Mouse (Mus musculus): ENCODE data around the gene Swi5.

The Swi5 gene

DNA sequence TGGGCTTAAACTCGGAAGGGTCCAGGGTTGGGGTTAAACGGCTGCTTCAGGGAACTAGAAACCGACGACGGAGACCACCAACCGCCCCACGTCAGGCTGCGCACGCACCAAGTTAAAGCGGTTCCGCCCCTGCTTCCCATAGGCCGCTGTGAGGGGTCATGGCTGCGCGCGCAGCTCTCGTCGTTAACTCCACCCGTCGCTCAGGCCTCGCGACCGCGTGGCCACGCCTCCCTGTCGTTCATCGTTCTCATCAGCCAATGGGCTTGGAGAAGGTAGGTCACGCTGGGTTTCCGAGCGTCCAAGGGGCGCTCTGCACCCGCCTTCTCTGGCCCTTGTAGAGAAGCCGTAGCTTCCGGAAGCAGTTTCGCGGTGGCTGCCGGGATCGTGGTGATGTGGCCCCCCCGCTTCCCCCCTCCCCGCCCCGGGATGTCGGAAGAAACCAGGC lies at the start of gene Swi5:
Gene Swi5, minus strand, starts transcription at position 153 of the 445 bp plus-strand sequence.
- DNase-seq = peak; percentile 96

DNA sequence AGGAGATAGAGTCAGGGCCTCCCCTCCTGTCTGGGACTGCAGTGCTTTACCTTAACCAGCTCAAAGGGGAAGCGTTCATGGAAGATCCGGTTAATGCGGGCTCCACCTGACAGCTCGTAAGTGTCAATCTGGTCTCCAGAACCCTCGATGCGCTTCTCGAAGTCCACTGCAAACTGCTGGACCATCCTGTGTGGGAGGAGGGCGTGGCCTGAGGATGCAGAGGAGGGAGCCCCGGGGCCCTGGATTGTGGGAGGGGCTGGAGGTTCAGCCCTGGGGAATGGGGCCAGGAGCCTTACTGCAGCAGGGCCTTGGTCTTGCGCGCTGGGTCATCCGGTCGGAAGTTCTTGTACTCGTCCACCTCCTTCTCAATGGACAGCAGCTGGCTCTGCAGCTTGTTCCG lies 48.0 kb upstream of the Swi5 start:
- DNase-seq = no peak

DNA sequence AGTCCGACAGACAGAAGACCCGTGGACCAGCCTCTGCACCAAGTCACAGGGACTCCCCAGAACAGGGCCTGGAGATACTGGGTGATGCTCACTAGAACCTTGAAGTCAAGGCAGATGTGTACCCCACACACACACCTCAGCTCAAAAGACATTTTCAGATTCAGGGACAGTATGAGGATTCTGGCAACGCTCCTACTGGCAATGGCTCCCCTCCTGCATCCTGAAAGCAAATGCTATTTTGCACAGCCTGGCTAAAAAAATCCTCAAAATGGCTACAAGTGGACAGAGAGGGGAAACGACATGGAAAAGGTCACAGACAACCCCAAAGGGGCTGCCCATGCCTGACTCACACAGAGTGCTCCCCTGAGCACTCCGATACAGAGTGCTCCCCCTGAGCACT lies 44.3 kb upstream of the Swi5 start:
- DNase-seq = no peak

DNA sequence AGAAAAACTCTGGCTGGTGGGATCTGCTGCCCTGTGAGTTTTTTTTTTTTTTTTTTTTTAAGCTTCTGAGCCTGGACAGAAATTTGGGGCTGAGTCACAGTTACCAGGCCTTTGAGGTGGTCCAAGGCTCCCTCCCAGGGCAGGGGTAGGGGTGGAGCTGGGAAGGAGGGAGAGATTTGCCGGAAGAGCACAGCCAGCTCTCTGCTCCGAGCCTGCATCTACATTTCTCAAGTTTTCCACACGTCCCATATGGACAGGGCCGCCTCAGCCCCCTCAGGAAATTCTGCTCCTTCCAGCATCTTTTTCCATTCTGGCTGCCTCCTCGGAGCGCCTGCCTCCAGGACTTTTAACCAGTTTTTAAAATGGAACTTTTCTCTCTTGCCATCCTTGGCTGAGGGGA lies 41.7 kb upstream of the Swi5 start:
- DNase-seq = no peak

DNA sequence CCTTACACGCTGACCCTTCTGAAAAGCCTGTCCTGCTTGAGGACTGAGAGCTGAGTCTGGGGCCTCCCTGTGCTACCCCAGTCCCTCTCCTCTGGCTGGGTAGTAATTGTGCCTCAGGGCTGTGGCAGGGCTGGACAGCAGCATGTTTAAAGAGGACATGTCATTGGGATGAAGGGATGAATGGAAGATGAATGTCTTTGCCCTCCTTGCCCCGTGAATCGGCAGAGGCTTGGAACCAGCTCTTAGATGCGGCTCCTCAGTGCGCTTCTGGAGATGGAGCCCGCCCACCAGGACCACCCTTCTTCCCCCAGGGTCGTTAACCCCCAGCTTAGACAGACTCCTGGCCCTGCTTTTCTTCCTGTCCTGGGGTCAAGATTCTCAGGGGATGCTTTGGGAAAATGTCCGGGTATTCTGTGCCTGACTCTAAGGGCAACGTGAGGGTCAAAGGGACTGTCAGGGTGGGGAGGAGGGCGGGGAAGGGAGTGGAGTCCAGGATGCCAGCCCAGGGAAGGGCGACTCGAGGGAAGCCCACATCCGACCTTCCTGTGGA lies 41.1 kb upstream of the Swi5 start:
- DNase-seq = no peak

- no peak for DNase-seq
Measured at GRCm38 (mm10) chr2:32327200-32327599, 39.3 kb upstream of the Swi5 start.

- no peak for DNase-seq
Measured at GRCm38 (mm10) chr2:32325342-32325741, 37.5 kb upstream of the Swi5 start.

- no peak for DNase-seq
Measured at GRCm38 (mm10) chr2:32324322-32324721, 36.4 kb upstream of the Swi5 start.

DNA sequence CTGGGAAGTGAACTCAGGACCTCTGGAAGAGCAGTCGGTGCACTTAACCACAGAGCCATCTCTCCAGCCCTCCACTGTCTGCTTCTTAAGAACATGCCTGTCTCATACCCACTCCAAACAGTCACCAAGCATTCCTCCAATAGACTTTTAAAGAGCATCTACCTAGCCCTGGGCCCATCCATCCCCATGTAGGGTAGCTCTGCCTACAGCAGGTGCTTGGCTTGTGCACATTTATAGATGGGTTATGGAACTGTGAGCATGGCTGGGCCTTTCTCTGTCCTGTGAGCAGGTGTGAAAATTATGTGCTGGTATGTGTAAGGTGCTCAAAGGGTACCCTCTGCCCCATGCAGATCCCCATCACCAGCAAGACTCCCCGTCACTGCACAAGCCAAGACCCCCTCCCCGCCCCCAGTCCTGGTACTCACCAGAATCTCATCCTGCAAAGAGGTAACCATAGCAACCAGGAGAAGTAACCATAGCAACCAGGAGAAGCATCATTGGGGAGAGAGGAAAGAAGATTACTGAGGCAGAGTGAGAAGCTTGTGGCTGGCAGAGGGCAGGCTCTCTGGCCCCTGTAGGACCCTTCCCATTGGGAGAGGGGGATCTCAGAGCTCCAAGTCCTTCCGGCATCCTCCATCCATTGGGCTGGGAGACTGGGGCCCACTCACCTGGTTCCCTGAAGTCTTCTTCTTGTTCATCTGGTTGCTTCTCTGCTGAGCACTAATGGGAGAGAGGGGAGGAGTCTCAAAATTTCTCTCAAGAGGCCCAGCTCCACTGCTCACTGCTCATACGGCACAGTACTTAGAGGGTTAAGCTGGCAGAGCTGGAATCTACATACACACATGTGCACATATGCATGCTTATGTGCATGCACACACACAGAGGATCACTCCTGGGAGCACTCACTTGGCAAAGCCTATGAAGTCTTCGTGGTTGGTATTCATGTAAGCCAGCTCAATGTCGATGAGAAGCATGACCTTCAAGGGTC lies 35.2 kb upstream of the Swi5 start:
- DNase-seq = no peak

DNA sequence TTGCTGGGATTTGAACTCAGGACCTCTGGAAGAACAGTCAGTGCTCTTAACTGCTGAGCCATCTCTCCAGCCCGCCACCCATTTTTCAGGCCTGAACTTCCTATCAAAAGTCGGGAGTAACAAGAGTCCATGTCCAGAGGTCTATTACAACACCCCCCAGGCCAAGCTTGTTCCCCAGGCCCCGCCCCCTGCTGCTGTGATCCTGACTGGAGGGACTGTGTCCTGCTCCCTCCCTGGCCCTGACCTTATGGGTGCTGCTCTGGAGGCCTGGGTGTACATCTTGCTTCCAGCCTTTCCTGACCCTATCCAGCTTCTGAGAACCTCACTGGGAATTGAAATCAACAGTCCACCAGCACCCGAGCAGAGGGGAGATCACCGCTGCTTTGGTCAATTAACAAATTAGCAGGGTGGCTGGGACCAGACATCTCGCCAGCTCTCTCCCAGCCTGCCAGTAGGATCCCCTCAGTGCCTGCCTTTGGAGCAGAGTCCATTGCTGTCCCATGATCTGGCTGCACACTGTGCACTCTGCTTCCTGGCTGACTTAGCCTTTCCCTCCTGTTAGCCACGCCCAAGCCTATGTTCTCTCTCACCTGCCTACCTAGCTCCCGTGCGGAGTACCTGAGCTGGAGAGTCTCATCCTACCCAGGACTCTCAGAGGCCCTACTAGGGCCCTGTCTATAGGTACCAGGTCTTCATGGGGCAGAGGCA lies 33.9 kb upstream of the Swi5 start:
- DNase-seq = no peak

- DNase-seq = no peak
Measured at GRCm38 (mm10) chr2:32320721-32321120, 32.8 kb upstream of the Swi5 start.

DNA sequence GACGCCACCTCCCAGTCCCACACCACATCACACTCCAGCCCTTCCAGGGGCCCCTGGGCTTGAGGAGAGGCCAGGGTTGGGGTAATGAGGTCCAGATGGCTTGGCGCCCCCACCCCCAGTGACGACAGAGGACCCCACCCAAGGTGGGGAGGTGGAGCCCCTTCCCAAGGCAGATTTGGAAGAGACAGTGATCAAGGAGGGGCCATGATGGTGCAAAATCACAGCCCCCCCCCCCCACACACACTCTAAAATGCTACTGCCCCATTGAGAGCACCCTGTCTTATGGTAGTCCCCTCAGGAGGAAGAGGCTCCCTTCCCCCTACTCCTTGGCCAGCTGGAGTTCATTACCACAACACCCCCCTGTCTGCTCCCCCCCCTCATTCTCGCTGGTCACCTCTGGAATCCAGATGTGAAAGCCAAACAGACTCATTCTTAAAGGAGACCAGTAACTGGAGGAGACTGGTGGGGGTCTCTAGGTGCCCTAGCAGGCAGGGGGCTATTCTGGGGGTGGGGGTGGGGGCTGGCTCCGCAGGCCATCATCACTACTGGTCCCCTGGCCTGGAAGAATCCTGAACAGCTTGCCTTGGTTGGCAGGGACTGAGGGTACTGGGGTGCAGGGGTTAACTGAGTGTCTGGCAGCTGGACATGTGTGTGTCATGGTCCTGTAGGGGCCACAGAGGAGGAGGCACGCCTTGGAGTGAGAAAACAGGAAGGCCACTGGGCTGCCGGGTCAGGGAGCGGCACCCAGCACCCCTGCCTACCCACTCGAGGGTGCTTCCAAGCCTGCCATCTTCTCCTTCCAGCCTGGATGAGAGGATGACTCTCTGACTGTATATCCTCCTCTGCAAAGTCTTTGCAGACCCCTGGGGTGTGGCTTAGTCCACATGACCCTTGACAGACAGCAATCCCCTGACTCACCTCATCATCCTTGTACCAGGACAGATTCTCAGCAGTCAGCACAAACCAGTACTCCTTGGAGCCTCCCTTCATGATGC lies 32.0 kb upstream of the Swi5 start:
- no peak for DNase-seq

GRCm38 (mm10) chr2:32318709-32319585 lies 31.1 kb upstream of the Swi5 start:
- no peak for DNase-seq

GRCm38 (mm10) chr2:32317791-32318417 lies 30.0 kb upstream of the Swi5 start:
- no peak for DNase-seq

GRCm38 (mm10) chr2:32316887-32317656 lies 29.2 kb upstream of the Swi5 start:
- no peak for DNase-seq

DNA sequence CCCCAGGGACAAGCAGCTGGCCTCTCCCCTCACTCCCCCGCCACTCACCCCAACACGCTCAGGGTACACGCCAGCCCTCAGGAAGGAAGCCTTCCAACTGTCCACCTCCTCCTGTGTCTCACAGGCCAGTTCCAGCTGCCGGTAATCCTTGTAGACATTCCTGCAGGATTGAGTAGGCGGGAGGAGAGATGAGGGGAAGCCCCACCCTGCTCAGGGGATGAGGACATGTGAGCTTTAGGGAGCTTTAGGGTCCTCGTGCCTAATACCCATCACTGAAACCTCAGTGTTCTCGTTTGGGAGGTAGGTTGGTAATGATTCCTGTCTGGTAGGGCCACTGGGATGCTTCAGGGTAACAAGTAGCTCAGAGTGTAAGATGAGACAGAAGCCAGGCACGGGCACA lies 27.9 kb upstream of the Swi5 start:
- no peak for DNase-seq

- DNase-seq = no peak
Measured at GRCm38 (mm10) chr2:32314831-32315230, 27.0 kb upstream of the Swi5 start.

GRCm38 (mm10) chr2:32312318-32312964 lies 24.6 kb upstream of the Swi5 start:
- DNase-seq = peak; percentile 62

Data from right cerebral cortex, postnatal 25 days (tissue).